Mouse (Mus musculus) layer of hippocampus, adult 18-20 months (tissue): Measurements from ENCODE around the gene Ercc2. TPM values are rescaled to one million over a fixed set of nuclear protein-coding genes. Genes with fewer than 3 reads are reported as not detected.
A peak's percentile ranks its signal among the peaks of the same experiment; 100 is the strongest.

ENCODE experiments used
- DNase-seq, 2 experiments: peaks; one replicate each; pipeline ENCODE4 v3.0.0; 2022; ENCODE audit warnings: low spot score in 2 of 2
- total RNA-seq, 2 experiments: library from RNA; stranded (reverse); gene quantifications; 2 replicates each; pipeline ENCODE4 v1.2.3; 2021

The Ercc2 gene
- total RNA-seq, 2 experiments from 2014 or later, result 37.5 to 38.3 TPM

GRCm38 (mm10) chr7:19403731-19404296, 22.0 kb downstream of the Ercc2 start, which contains the start of gene Klc3:
Klc3 (minus strand) TSS chr7:19404104.
- no peak for DNase-seq

GRCm38 (mm10) chr7:19404476-19404875, 22.7 kb downstream of the Ercc2 start, which contains the start of gene Ckm:
Ckm (plus strand) TSS chr7:19404776.
- DNase-seq, result no peak

- DNase-seq, result peak; percentile 50 to 85
These were observed 23.6 kb downstream of the Ercc2 start for GRCm38 (mm10) chr7:19405417-19405816.

- DNase-seq, result no peak
These were observed 27.9 kb downstream of the Ercc2 start for GRCm38 (mm10) chr7:19409753-19410152.

- no peak for DNase-seq
These were observed 29.0 kb downstream of the Ercc2 start for GRCm38 (mm10) chr7:19410766-19411344.

- no peak for DNase-seq
These were observed 30.0 kb downstream of the Ercc2 start for GRCm38 (mm10) chr7:19411783-19412182.

- DNase-seq, result no peak
These were observed 31.7 kb downstream of the Ercc2 start for GRCm38 (mm10) chr7:19413525-19413924.

- DNase-seq, result no peak
These were observed 34.8 kb downstream of the Ercc2 start for GRCm38 (mm10) chr7:19416590-19416989.

GRCm38 (mm10) chr7:19420121-19420520, 38.3 kb downstream of the Ercc2 start:
- DNase-seq, result no peak

- peak; percentile 84 to 91 for DNase-seq
These were observed 39.2 kb downstream of the Ercc2 start for GRCm38 (mm10) chr7:19420821-19421636.

- DNase-seq, result no peak
These were observed 41.3 kb downstream of the Ercc2 start for GRCm38 (mm10) chr7:19423083-19423482.

- DNase-seq, result no peak
These were observed 42.2 kb downstream of the Ercc2 start for GRCm38 (mm10) chr7:19424051-19424450.

GRCm38 (mm10) chr7:19426349-19426748, 44.5 kb downstream of the Ercc2 start:
- no peak for DNase-seq

- DNase-seq, result no peak
These were observed 45.1 kb downstream of the Ercc2 start for GRCm38 (mm10) chr7:19426888-19427287.

GRCm38 (mm10) chr7:19427999-19428650, 46.3 kb downstream of the Ercc2 start:
- no peak for DNase-seq

- DNase-seq, result no peak
These were observed 47.9 kb downstream of the Ercc2 start for GRCm38 (mm10) chr7:19429726-19430125.

GRCm38 (mm10) chr7:19430402-19430801, 48.6 kb downstream of the Ercc2 start:
- peak in 1 of 2 experiments; percentile 57 for DNase-seq

- DNase-seq, result no peak
These were observed 50.7 kb downstream of the Ercc2 start for GRCm38 (mm10) chr7:19432475-19432874.

GRCm38 (mm10) chr7:19436276-19436675, 54.5 kb downstream of the Ercc2 start:
- no peak for DNase-seq

GRCm38 (mm10) chr7:19437048-19437447, 55.2 kb downstream of the Ercc2 start:
- DNase-seq, result peak; percentile 66 to 86

GRCm38 (mm10) chr7:19441448-19442091, 59.8 kb downstream of the Ercc2 start:
- DNase-seq, result no peak
